Mouse (Mus musculus) frontal cortex, postnatal 10 days (tissue): Measurements from ENCODE around the gene Tspan3.

Experiments
- DNase-seq, 2 experiments: peaks; one replicate each; pipeline ENCODE4 v3.0.0; 2022; ENCODE audit warnings: low spot score in 2 of 2, mixed read lengths in 1 of 2

Gene Tspan3

DNA sequence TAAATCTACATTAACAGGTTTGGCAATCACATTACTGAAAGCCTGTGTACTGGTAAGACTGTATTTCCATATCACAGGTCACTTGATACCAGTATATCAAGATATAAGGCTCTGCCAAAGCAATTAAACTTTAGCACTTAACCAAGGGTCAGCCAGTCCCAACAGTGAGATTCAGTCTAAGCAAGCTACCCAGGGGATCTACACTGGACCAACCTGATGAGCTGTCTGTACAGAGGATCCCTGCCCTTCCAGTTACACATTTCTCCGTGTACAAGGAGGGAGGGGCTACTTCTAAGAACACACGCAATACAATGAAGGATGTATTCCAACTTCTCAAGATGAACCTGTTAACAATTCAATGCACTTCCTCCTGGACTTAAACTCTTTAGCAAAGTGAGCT, 7.2 kb downstream of the Tspan3 start:
- DNase-seq, result no peak

DNA sequence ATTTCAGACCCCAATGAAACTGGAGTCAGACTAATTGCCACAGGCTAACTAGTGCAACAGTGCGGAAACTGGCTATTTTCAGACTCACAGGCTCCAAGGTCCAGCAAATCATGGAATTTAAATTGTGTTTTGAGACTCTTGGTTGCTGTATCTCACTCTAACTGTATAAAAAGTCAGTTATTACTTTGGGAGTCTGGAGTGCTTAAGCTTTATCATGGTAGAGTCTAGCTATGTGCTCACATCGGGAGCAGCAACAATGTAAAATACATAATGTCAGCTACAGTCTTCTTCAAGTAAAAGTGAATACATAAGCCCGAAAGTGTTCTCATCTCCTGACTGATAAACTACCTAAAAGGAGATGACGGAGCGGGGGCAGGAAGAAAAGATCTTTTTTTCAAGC, 10.7 kb downstream of the Tspan3 start:
- DNase-seq, result no peak

- no peak for DNase-seq
Measured at GRCm38 (mm10) chr9:56152482-56153007, 12.7 kb downstream of the Tspan3 start.

DNA sequence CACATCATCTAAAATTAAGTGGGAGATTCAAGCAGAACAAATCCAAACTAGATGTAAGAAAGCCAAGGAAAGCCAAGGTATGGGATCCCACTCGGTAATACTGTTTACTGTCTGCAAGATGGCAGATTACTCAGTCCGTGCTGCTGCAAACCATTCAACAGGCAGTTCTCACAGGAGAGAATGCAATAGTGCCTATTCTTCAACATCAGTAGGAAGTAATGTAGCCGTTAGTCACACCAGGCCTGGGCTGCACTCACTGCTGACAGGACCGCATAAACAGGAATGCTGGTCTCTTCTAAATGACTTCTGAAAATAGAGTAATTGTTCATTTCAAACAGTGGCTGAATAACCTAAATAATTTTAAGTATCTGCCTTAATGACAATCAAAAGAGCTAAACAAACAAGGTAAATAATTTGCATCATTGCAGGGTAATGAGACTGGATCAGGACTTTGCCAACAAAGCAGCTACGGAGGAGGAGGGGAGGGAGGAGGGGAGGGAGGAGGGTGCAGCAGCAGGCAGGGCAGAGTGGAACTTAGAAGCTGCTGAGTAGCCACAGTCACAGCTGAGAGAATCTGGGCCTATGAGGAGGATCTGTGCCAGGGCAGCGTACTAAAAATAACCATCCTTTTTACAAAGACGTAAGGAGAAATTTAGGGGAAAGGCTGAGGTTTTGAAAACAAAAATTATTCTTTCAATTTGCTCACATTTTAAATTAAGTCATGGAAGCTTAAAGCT, 13.4 kb downstream of the Tspan3 start:
- no peak for DNase-seq

DNA sequence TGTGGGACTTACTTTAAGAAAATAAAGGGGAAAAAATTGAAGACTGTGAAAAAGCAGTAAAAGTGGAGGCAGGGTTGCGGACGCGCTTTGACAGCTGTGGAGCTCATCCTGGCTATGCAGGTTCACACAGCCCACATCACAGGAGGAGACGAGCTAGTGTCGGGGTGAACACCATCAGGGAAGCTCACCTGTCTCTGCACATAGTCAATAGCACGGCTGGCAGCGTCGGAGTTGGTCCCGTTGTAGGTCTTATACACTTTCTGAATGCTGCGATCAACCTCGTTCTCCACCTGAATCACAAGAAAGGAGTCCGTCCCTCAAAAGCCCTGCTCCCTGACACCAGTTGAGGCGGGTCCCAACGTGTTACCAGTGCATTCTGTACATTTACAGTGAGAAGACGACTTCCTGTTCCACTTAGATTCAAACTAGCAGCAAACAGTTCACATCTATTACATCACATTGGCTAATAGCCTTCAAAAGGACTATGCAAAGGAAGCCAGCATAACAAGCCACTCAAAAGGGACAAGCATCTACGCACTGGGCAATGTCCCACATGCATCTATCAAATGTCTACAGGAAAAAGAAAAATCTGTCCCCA, 18.9 kb downstream of the Tspan3 start:
- DNase-seq, result no peak

DNA sequence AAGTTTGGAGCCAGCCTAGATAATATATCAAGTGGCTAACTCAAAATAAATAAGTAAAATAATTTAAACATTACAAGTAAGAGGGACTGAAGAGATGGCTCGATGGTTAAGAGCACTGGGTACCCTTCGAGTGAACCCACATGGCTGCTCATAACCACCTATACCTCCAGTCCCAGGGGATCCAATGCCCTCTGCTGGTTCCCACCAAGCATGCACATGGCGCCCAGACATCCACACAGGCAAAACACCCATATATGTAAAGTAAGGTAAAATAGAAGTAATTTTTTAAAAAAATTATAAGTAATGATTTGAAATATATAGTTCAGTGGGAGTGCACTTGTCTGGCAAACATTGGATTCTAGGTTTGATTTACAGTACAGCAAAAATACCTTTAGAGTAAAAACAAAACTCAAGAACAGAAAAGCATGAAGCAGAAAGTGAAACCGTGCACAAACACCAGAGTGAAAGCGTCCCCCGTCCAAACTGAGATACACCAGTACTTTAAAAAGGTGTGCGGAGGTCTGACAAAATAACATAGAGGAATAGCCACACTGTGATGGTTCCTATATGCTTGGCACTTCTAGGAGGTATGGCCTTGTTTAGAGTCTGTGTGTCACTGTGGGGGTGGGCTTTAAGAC, 20.8 kb downstream of the Tspan3 start:
- DNase-seq, result no peak

DNA sequence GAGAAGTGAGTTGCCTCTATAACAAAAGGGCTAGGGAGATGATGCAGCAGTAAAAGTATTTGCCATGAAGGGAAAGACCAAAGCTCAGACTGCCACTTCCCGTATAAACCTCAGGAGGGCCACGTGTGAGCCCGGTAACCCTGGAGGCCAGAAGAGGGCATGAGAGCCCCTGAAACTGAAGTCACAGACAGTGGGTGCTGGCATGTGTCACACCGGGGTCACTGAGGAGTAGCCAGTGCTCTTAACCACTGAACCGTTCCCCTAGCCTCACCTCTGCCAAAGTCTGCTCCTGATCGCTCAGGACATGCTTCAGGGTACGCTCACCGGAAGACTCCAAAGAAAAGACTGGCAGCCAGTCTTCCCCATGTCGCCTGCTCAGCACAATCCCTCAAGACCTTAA, 23.5 kb downstream of the Tspan3 start:
- DNase-seq, result no peak

DNA sequence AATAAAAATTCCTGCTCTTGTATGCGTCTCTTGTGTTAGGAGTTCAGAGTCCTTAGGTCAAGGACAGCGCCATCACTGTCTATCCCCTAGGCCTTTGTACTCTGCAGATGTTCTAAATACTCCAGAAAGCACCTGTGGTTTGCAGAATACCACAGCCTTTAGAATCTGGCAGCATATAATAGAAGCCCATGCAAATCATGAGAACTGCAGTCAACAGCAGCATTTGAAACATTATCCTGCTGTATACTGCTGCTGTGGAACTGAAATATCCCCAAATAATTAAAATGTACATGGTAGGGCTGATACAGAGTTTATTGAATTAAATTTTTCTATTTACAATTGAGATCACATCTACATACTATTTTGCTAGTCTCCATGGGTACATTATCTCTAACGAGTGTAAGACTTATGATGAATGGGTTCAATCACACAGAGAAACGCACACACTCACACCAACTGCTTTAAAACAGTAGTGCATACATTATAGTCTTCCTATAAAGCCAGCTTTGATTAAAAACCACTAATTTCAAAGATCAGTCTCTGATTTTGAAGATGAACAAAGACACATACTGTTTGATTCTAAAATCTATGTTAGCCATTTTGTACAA, 29.6 kb downstream of the Tspan3 start:
- no peak for DNase-seq

- DNase-seq, result no peak
Measured at GRCm38 (mm10) chr9:56134614-56135013, 30.7 kb downstream of the Tspan3 start.

GRCm38 (mm10) chr9:56133970-56134369, 31.3 kb downstream of the Tspan3 start:
- DNase-seq, result no peak

DNA sequence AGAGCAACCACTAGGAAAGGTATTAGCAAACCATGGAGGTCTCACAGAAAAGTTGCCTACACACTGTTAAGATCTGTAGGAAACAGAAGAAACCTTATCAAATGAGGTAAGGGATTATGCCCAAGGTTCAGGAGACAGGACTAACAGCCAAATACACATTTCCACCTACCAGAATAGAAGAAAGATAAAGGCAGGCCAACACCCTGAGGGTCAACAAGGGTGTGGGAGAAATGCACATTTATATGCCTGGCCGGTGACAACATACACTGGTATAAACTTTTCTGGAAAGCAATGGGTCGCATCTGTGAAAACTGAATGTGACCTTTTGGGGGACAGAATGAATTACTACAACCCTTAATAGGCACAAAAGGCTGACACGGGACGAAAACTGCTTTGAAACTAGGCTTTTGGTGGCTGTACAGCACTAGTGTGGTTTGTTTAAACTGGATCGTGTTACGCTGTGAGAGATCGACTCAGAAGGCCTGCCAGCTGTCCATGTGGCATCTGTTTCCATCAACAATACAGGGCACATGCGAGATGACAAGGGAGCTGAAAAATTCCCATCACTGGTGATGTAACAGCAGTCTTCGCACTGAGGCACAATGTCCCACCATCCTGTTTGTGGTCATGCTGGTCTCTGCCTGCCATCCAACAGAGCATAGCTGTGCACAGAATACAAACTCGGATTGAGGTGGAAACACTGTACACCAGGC, 33.3 kb downstream of the Tspan3 start:
- DNase-seq, result no peak

- no peak for DNase-seq
Measured at GRCm38 (mm10) chr9:56130536-56130935, 34.7 kb downstream of the Tspan3 start.

GRCm38 (mm10) chr9:56129951-56130350, 35.3 kb downstream of the Tspan3 start:
- DNase-seq, result no peak

GRCm38 (mm10) chr9:56128331-56128730, 36.9 kb downstream of the Tspan3 start:
- DNase-seq, result no peak

- DNase-seq, result no peak
Measured at GRCm38 (mm10) chr9:56126453-56127173, 38.7 kb downstream of the Tspan3 start.

GRCm38 (mm10) chr9:56124561-56124960, 40.7 kb downstream of the Tspan3 start:
- no peak for DNase-seq

DNA sequence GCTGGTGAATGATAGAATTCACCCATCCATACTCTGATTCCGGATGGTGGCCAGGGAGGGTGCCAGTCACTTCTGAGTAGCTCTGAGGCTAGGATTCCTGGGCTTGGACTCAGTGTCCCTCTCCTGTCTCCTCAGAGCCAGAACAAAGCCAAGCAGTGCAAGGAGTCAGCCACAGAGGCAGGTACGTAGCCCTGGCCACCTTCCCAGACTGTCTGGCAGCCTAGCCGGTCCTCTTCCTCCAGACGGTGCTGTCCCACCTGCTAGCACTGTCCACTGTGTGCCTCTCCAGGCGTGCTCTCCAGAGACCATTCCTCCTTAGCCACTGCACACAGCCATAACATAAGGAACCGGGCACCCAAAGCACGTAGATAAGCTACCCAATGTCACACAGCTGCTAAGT, 41.7 kb downstream of the Tspan3 start:
- no peak for DNase-seq

- DNase-seq, result no peak
Measured at GRCm38 (mm10) chr9:56122973-56123372, 42.3 kb downstream of the Tspan3 start.

DNA sequence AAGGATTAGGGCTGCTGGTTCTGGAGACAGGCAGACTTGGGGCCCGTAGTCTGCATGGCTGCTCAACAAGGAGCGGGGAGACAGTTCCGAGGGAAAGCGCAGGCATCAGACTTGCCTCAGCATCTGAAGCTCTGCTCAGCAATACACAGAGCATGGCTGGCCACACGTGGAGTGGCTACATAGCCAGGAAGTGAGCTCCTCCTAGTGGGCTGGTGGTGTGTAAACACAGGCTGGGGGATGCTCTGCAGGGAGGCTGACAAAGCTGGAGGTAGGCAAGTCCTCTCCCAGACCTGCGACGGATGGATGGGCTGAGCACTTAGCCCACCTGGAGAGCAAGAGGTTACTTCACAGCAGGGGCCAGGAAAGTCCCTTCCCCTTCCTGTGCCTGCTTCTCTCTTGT, 44.2 kb downstream of the Tspan3 start:
- DNase-seq, result peak in 1 of 2 experiments; percentile 61

DNA sequence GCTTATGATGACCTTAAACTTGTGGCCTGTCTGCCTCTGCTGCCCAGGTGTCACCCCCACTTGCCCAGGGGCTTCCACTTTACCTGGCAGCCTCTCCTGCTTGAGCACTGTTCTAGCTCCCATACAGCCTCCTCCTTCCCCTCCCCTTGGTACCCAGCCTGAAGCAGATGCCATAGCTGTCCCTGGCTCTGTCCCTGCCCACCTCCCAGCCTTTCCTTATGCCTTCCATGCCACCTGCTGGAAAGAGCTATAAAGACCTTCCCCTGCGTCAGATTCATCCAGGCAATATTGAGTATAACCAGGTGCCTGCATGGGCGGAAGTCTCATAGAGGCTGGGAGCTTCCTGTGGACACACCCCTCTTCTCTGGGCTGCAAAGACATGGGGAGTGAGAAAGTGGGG, 45.6 kb downstream of the Tspan3 start:
- no peak for DNase-seq

- DNase-seq, result peak; percentile 61 to 74
Measured at GRCm38 (mm10) chr9:56118582-56118981, 46.7 kb downstream of the Tspan3 start.
